Mouse (Mus musculus) MN1 (cell line): ENCODE results near the gene Nxpe3.
"Not testable (repeated sequence)": the region's sequence is repeated elsewhere in the genome, so short reads cannot be mapped to it uniquely, and the experiment has no call there.

Experiments
- DNase-seq: peaks from one replicate; pipeline ENCODE4 v3.0.0-alpha.2; 2016; ENCODE audit warnings: low spot score

Nxpe3 gene

GRCm38 (mm10) chr16:55837653-55838052 lies 57.4 kb downstream of the Nxpe3 start:
- not testable (repeated sequence) for DNase-seq

GRCm38 (mm10) chr16:55837168-55837567 lies 57.9 kb downstream of the Nxpe3 start:
- no peak for DNase-seq

- no peak for DNase-seq
These were observed 59.3 kb downstream of the Nxpe3 start for GRCm38 (mm10) chr16:55835798-55836197.

GRCm38 (mm10) chr16:55832617-55833016 lies 62.5 kb downstream of the Nxpe3 start:
- DNase-seq = no peak

- DNase-seq = no peak
These were observed 63.0 kb downstream of the Nxpe3 start for GRCm38 (mm10) chr16:55832040-55832439.

- no peak for DNase-seq
These were observed 63.6 kb downstream of the Nxpe3 start for GRCm38 (mm10) chr16:55831451-55831850.

GRCm38 (mm10) chr16:55823398-55824155 lies 71.5 kb downstream of the Nxpe3 start:
- no peak for DNase-seq

- no peak for DNase-seq
These were observed 72.2 kb downstream of the Nxpe3 start for GRCm38 (mm10) chr16:55822741-55823397.

- DNase-seq = peak; percentile 89
These were observed 72.9 kb downstream of the Nxpe3 start for GRCm38 (mm10) chr16:55821997-55822740.

GRCm38 (mm10) chr16:55821571-55821981 lies 73.5 kb downstream of the Nxpe3 start:
- DNase-seq = peak; percentile 10

- DNase-seq = peak; percentile 32
These were observed 74.0 kb downstream of the Nxpe3 start for GRCm38 (mm10) chr16:55820916-55821570.

- DNase-seq = peak; percentile 17
These were observed 74.7 kb downstream of the Nxpe3 start for GRCm38 (mm10) chr16:55820161-55820915.

- DNase-seq = peak; percentile 45
These were observed 75.8 kb downstream of the Nxpe3 start for GRCm38 (mm10) chr16:55819186-55819861.

- no peak for DNase-seq
These were observed 77.2 kb downstream of the Nxpe3 start for GRCm38 (mm10) chr16:55817717-55818515.

- DNase-seq = no peak
These were observed 78.7 kb downstream of the Nxpe3 start for GRCm38 (mm10) chr16:55816202-55816941.

GRCm38 (mm10) chr16:55815466-55815865 lies 79.6 kb downstream of the Nxpe3 start:
- DNase-seq = no peak

GRCm38 (mm10) chr16:55814686-55815085 lies 80.4 kb downstream of the Nxpe3 start:
- DNase-seq = no peak

GRCm38 (mm10) chr16:55813916-55814315 lies 81.2 kb downstream of the Nxpe3 start:
- no peak for DNase-seq

GRCm38 (mm10) chr16:55811792-55812191 lies 83.3 kb downstream of the Nxpe3 start:
- DNase-seq = no peak
